Mouse (Mus musculus) limb, embryonic 10.5 days (tissue): ENCODE data around the gene Rex1bd. TPM values are rescaled to one million over a fixed set of nuclear protein-coding genes. Genes with fewer than 3 reads are reported as not detected.

Experiments used
- DNase-seq: peaks from one replicate; pipeline ENCODE4 v3.0.0-alpha.2; 2017; ENCODE audit warnings: low spot score
- H3K27ac ChIP-seq: fragments of 300-500 bp; sonication (generic); 2 replicates; pipeline ENCODE4 v1.5.1; 2016; ENCODE audit warnings: mild to moderate bottlenecking
- H3K27me3 ChIP-seq: fragments of 300-500 bp; sonication (generic); 2 replicates; pipeline ENCODE4 v1.6.1; 2016; ENCODE audit warnings: low read depth, mild to moderate bottlenecking; ENCODE audit not compliant: poor library complexity, severe bottlenecking
- H3K36me3 ChIP-seq: fragments of 300-500 bp; sonication (generic); 2 replicates; pipeline ENCODE4 v1.6.1; 2016; ENCODE audit warnings: mild to moderate bottlenecking, moderate library complexity
- H3K4me1 ChIP-seq: fragments of 300-500 bp; sonication (generic); 2 replicates; pipeline ENCODE4 v1.6.1; 2016
- H3K4me3 ChIP-seq: fragments of 300-500 bp; sonication (generic); 2 replicates; pipeline ENCODE4 v1.5.1; 2016; ENCODE audit warnings: mild to moderate bottlenecking, moderate library complexity
- H3K9me3 ChIP-seq: fragments of 300-500 bp; sonication (generic); replicated peaks from 2 replicates; pipeline ENCODE4 v1.6.1; 2016; ENCODE audit warnings: mild to moderate bottlenecking
- WGBS: fragments of 180-500 bp; shearing (Covaris S2); methylation state at CpG from one replicate; pipeline ENCODE4 v1.1.7; 2016; 5-methylcytosine and 5-hydroxymethylcytosine counted together
- polyA plus RNA-seq: library from polyadenylated mRNA; unstranded; fragments of >200 nt; fragmentation: Nextera tagmentation; extraction: Ambion mirVana; gene quantifications from 2 replicates; pipeline ENCODE4 v1.2.1, GENCODE M21; 2016

The Rex1bd gene
- polyA plus RNA-seq, 1 experiment from 2014 or later = 126 TPM

DNA sequence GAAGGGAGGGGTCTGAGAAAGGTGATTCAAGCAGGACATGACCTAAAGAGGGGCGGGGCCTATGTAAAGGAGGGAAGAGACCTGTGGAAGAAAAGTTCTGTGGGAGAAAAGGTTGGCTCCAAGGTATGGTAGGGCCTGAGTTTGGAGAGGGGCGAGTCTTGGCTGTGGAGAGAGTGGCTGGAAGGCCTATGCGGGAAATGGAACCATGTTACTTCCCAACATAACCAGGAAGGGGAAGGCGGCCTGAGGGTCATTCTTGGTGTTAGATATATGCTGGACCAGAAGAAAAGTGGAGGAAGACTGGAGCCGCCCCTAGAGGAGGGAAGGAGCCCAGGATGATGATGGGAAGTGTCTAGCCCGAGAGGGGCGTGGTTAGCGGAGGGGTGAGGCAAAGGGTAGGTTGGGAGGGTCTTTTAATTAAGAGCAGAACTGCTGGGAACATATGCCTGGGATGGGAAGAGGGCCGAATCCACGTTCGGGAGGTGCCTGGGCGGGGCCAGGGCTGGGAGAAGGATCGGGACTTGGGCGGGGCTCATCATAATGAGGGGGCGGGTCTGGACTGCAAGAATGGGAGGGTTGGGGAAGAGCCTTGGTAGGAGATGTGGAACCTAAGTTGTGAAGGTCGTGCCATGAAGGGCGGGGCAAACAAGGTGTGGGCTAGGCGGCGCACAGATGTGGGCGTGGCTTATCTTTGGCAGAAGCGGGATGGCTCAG lies 29.1 kb downstream of the Rex1bd start:
- Histone ChIP-seq H3K4me1 (peaks cover 52% of the 10 kb centered on the region), H3K9me3 (no peaks in the 10 kb centered on the region), H3K4me3 (peak overlapping the region; percentile 83), H3K27ac (peak overlapping the region; percentile 90), H3K36me3 (peaks cover 7% of the 10 kb centered on the region), H3K27me3 (peaks cover 5% of the 10 kb centered on the region; the same call in 1 of the 2 replicates)
- DNase-seq = peak; percentile 82
- WGBS = under 1% methylated on average over 21 of the region's 21 CpGs

GRCm38 (mm10) chr8:70476333-70477268 lies 30.0 kb downstream of the Rex1bd start, which contains the start of gene Klhl26:
TSS of gene Klhl26 (minus strand) at chr8:70476968.
- peak; percentile 92 for DNase-seq
- no peaks in the 10 kb centered on the region for H3K27me3 ChIP-seq
- peak within 1 kb of the TSS; percentile 83 for H3K4me3 ChIP-seq
- H3K36me3 ChIP-seq = peaks cover 7% of the 10 kb centered on the region
- H3K4me1 ChIP-seq = peaks cover 44% of the 10 kb centered on the region
- no peaks in the 10 kb centered on the region for H3K9me3 ChIP-seq
- H3K27ac ChIP-seq = peak within 1 kb of the TSS; percentile 90
- WGBS = under 1% methylated on average over 53 of the region's 53 CpGs

- 95% methylated on average over 7 of the region's 7 CpGs for WGBS
- no peak overlapping the region for H3K27ac ChIP-seq
- H3K4me3 ChIP-seq = no peak overlapping the region
- peaks cover 33% of the 10 kb centered on the region for H3K4me1 ChIP-seq
- no peaks in the 10 kb centered on the region for H3K9me3 ChIP-seq
- DNase-seq = no peak
- peaks cover 18% of the 10 kb centered on the region for H3K36me3 ChIP-seq
- H3K27me3 ChIP-seq = no peaks in the 10 kb centered on the region
Observed at GRCm38 (mm10) chr8:70471856-70472255, 34.7 kb downstream of the Rex1bd start.

DNA sequence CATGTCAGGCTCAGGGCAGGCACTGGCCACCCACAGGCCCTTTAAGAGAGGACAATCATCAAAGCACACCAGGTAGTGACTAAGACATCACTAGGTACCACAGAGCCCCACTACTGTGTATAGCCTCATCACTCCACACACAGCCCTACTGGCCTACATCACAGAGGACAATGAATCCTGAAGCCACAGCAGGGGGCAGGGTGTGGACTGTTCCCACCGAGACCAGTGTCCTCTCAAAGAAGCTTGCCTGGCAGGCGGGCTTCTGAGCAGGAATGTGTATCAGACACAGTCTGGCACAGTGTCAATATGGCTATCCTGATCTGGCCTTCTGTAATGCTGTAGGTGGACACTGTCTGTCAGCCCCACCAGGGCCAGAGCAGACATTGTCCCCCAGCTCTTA lies 36.6 kb downstream of the Rex1bd start:
- H3K27ac ChIP-seq = no peak overlapping the region

DNA sequence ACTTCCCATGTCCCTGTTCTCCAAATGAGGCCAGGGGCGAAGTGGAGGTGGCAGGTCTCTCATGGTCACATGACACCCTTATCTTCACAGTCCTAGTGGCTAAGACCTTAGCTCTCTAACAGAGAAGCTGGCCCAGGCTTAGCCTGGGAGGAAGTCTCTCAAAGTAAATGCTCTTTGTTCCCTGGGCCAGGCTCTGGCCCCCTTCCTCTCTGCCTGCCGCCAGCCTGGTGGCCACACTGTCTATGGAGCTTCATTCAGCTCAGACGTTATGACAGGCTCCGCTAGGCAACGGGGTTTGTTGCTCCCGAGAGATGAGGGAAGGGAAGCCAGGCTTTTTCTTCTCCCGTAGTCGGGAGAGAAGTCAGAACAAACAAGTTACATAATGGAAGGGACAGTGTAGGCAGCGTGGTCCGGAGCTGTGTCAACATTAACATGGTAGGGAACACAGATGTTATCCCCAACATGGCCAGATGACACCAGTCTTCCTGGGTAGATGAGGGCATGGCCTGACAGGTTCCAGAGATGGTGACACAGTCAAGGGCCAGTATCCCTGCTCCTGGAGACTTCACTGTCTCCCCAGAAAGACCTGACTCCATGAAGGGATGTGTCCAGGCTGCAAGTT lies 37.1 kb downstream of the Rex1bd start:
- Histone ChIP-seq H3K9me3 (no peaks in the 10 kb centered on the region), H3K36me3 (peaks cover 22% of the 10 kb centered on the region), H3K27me3 (no peaks in the 10 kb centered on the region), H3K4me3 (no peak overlapping the region), H3K27ac (no peak overlapping the region), H3K4me1 (peaks cover 25% of the 10 kb centered on the region)
- 77% methylated on average over 10 of the region's 10 CpGs for WGBS
- DNase-seq = no peak

More for the DNA sequence above, 36.6 kb downstream of the Rex1bd start:
- peaks cover 23% of the 10 kb centered on the region for H3K4me1 ChIP-seq
- H3K27me3 ChIP-seq = no peaks in the 10 kb centered on the region
- DNase-seq = no peak
- 74% methylated on average over 2 of the region's 2 CpGs for WGBS
- H3K36me3 ChIP-seq = peaks cover 24% of the 10 kb centered on the region
- no peak overlapping the region for H3K4me3 ChIP-seq
- no peaks in the 10 kb centered on the region for H3K9me3 ChIP-seq

GRCm38 (mm10) chr8:70468733-70469132 lies 37.8 kb downstream of the Rex1bd start:
- no peak overlapping the region for H3K4me3 ChIP-seq
- no peak for DNase-seq
- 93% methylated on average over 4 of the region's 4 CpGs for WGBS
- no peaks in the 10 kb centered on the region for H3K27me3 ChIP-seq
- peaks cover 22% of the 10 kb centered on the region for H3K36me3 ChIP-seq
- peaks cover 31% of the 10 kb centered on the region for H3K4me1 ChIP-seq
- H3K27ac ChIP-seq = no peak overlapping the region
- no peaks in the 10 kb centered on the region for H3K9me3 ChIP-seq

DNA sequence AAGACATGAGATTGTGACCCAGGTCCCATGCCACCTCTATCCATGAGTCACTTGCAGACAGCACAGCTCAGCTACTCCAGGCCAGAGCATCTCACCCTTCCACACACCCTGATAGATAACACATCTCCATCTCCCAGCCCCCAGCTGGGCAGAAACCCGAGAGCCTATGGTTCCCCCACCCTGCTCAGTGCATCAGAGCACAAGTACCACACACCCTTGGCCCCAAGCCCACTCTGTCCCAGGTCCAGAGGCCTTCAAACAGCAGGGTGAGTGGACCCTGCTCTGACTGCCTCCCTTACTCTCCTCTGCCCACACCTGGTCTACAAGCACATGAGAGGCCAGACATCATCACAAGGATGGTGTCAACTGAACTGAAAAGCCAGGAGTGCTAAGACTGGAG lies 38.6 kb downstream of the Rex1bd start:
- DNase-seq = no peak
- Histone ChIP-seq H3K4me1 (peaks cover 37% of the 10 kb centered on the region), H3K27me3 (no peaks in the 10 kb centered on the region), H3K4me3 (no peak overlapping the region), H3K36me3 (peaks cover 25% of the 10 kb centered on the region), H3K27ac (no peak overlapping the region), H3K9me3 (no peaks in the 10 kb centered on the region)
- 67% methylated on average over 1 of the region's 1 CpGs for WGBS

DNA sequence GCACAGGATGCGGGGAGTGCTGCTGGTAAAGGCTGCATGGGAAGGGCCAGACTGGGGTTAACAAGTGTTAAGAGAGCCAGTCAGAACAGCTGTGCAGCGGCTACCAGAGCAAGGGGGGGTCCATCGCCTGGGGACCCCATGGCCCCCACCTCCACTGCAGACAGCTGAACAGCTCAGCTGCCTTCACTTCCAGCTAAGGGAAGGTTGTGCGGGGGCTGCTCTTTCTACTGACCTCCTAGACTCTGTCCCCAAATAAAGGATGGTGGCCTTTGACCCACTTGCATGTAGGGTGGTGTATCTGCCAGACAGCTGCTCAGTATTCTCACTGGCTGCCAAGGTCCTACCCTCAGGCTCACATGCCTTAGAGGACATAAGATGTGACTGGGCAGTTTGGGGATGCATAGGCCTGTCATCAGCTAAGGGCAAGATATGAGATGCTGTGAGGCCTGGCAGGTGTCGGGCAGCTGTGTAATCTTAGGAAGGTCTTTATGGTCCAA lies 39.3 kb downstream of the Rex1bd start:
- peaks cover 29% of the 10 kb centered on the region for H3K36me3 ChIP-seq
- H3K27me3 ChIP-seq = no peaks in the 10 kb centered on the region
- whole genome bisulfite sequencing = 70% methylated on average over 5 of the region's 5 CpGs
- 0 out of 2 replicates have a peak overlapping the region, but pooled peaks have one; percentile 61 for H3K27ac ChIP-seq
- H3K9me3 ChIP-seq = no peaks in the 10 kb centered on the region
- no peak overlapping the region for H3K4me3 ChIP-seq
- DNase-seq = no peak
- H3K4me1 ChIP-seq = peaks cover 43% of the 10 kb centered on the region

DNA sequence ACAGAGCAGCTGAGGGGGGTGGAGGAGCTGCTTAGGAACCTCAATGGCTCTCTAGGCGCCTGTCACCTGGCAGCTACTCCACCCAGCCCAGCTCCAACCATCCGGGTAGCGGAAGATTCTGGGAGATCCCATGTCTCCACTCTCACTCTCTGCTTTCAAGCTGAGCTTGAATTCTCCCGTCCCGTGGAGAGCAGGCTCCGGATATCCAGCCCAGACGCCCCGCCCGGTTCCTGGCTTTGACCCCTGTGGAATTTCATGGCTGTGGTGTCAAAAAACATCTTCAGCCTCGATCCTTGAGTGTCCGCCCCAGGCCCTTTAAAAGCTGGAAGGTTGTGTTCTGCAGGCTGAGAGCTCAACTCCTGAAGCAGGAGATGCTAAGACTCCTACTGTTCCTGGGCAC lies 39.8 kb downstream of the Rex1bd start:
- WGBS = 77% methylated on average over 11 of the region's 11 CpGs
- Histone ChIP-seq H3K4me3 (no peak overlapping the region), H3K36me3 (peaks cover 29% of the 10 kb centered on the region), H3K27me3 (no peaks in the 10 kb centered on the region), H3K4me1 (peaks cover 48% of the 10 kb centered on the region), H3K9me3 (no peaks in the 10 kb centered on the region), H3K27ac (0 out of 2 replicates have a peak overlapping the region, but pooled peaks have one; percentile 61)
- no peak for DNase-seq

DNA sequence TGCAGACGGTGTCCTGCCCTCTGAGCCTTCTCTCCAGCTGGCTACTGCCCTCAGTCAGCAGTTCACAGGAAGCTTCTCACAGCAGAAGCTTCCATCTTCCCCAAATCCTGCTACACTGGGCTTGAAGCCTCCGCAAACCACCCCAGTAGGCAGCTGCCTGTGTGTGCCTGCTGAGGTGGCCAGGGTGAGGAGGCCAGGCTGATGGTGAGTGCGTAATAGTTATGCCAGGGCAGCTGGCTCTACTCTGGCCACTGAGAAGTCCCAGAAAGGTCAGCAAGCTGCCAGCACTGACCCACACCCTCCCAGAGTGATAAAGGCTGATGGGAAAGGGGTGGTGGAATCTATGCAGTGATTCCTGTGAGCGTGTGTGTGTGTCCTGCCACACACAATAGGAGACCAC lies 40.2 kb downstream of the Rex1bd start:
- H3K9me3 ChIP-seq = no peaks in the 10 kb centered on the region
- H3K36me3 ChIP-seq = peaks cover 29% of the 10 kb centered on the region
- 0 out of 2 replicates have a peak overlapping the region, but pooled peaks have one; percentile 61 for H3K27ac ChIP-seq
- no peak for DNase-seq
- H3K4me3 ChIP-seq = no peak overlapping the region
- 92% methylated on average over 4 of the region's 4 CpGs for whole genome bisulfite sequencing
- H3K27me3 ChIP-seq = no peaks in the 10 kb centered on the region
- peaks cover 52% of the 10 kb centered on the region for H3K4me1 ChIP-seq

DNA sequence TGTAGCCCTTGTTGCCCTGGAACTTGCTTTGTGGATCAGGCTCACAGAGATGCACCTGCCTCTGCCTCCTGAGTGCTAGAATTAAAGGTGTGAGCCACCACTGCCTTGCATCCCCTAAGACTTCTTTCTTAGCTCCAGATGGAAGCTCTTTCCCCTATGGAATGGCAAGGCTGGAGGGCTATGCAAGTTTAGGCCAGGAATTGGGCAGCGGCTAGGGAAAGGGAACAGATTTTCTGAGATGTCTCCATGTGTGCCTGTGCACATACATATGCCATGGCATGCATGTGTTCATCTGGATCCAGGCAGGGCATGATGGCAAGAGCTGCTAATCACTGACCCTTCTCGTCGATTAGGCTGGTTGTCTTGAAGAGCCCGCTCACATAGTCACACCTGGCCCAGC lies 40.9 kb downstream of the Rex1bd start:
- Histone ChIP-seq H3K27me3 (no peaks in the 10 kb centered on the region), H3K27ac (no peak overlapping the region), H3K36me3 (peaks cover 28% of the 10 kb centered on the region), H3K9me3 (no peaks in the 10 kb centered on the region), H3K4me3 (no peak overlapping the region), H3K4me1 (peaks cover 55% of the 10 kb centered on the region)
- DNase-seq = no peak
- 94% methylated on average over 4 of the region's 4 CpGs for WGBS

GRCm38 (mm10) chr8:70464162-70464561 lies 42.4 kb downstream of the Rex1bd start:
- H3K4me1 ChIP-seq = peaks cover 55% of the 10 kb centered on the region
- H3K36me3 ChIP-seq = peaks cover 34% of the 10 kb centered on the region
- no peak overlapping the region for H3K4me3 ChIP-seq
- no peaks in the 10 kb centered on the region for H3K27me3 ChIP-seq
- 94% methylated on average over 6 of the region's 6 CpGs for WGBS
- no peak for DNase-seq
- H3K9me3 ChIP-seq = no peaks in the 10 kb centered on the region
- H3K27ac ChIP-seq = no peak overlapping the region
